Mouse (Mus musculus) neural tube, embryonic 13.5 days (tissue): ENCODE results near the gene Fanci. TPM values are rescaled to one million over a fixed set of nuclear protein-coding genes. Genes with fewer than 3 reads are reported as not detected.

Experiments
- ATAC-seq: fragments of 200-750 bp; cut with Nextera tagmentation; 2 replicates; pipeline ENCODE4 v1.8.0; 2017; ENCODE audit warnings: low read depth, mild to moderate bottlenecking, moderate TSS enrichment, moderate library complexity
- H3K27ac ChIP-seq: fragments of 300-500 bp; sonication (generic); replicated peaks from 2 replicates; pipeline ENCODE4 v1.5.1; 2015; ENCODE audit warnings: moderate library complexity, mild to moderate bottlenecking, inconsistent platforms
- H3K27me3 ChIP-seq: fragments of 300-500 bp; sonication (generic); 2 replicates; pipeline ENCODE4 v1.6.1; 2015; ENCODE audit warnings: mild to moderate bottlenecking, inconsistent platforms
- H3K36me3 ChIP-seq: fragments of 300-500 bp; sonication (generic); 2 replicates; pipeline ENCODE4 v1.6.1; 2015; ENCODE audit warnings: mild to moderate bottlenecking, inconsistent platforms
- H3K4me1 ChIP-seq: fragments of 300-500 bp; sonication (generic); replicated peaks from 2 replicates; pipeline ENCODE4 v1.6.1; 2015; ENCODE audit warnings: inconsistent platforms
- H3K4me2 ChIP-seq: fragments of 300-500 bp; sonication (generic); 2 replicates; pipeline ENCODE4 v1.6.1; 2015; ENCODE audit warnings: inconsistent platforms, mild to moderate bottlenecking, moderate library complexity
- H3K4me3 ChIP-seq: fragments of 300-500 bp; sonication (generic); 2 replicates; pipeline ENCODE4 v1.5.1; 2015; ENCODE audit warnings: mild to moderate bottlenecking, inconsistent platforms
- H3K9ac ChIP-seq: fragments of 300-500 bp; sonication (generic); 2 replicates; pipeline ENCODE4 v1.6.1; 2015; ENCODE audit warnings: moderate library complexity, mild to moderate bottlenecking, inconsistent platforms
- H3K9me3 ChIP-seq: fragments of 300-500 bp; sonication (generic); 2 replicates; pipeline ENCODE4 v1.6.1; 2016; ENCODE audit warnings: inconsistent platforms
- WGBS: fragments of 180-500 bp; shearing (Covaris S2); methylation state at CpG from one replicate; pipeline ENCODE4 v1.1.7; 2015; 5-methylcytosine and 5-hydroxymethylcytosine counted together
- polyA plus RNA-seq: library from polyadenylated mRNA; unstranded; fragments of >200 nt; fragmentation: Nextera tagmentation; extraction: Ambion mirVana; gene quantifications from 2 replicates; pipeline ENCODE4 v1.2.1, GENCODE M21; 2015

Gene Fanci
- polyA plus RNA-seq, 1 experiment from 2014 or later = 2.7 TPM

DNA sequence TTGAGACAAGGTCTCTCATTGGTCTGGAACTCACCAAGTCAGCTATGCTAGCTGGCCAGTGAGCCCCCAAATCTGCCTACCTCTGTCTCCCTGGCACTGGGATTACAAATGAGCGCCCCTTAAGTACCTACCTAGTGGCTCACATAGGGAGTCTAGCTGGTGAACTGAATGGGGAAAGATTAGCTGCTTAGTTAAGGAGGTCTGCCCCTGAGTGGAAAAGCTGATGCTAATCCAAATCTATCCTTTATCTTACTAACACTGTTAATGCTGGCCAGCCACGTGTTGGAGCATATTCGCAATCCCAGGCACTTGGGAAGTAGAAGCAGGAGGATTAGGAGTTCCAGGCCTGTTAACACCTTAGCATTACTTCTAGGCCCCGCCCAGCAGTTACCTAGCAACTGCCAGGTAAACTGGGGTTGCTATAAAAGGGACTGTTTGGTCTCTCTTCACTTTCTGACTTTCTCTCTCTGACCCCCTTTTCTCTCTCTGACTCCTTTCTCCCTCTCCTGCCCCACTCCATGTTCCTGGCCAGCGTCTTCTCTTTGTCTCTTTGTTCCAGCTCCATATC lies 1.5 kb upstream of the Fanci start:
- H3K27me3 ChIP-seq = no peaks in the 10 kb centered on the region
- no peaks in the 10 kb centered on the region for H3K36me3 ChIP-seq
- no peak overlapping the region for H3K27ac ChIP-seq
- peaks cover 40% of the 10 kb centered on the region for H3K4me1 ChIP-seq
- 72% methylated on average over 5 of the region's 5 CpGs for WGBS
- no peaks in the 10 kb centered on the region for H3K9me3 ChIP-seq
- ATAC-seq = no peak
- no peak overlapping the region for H3K9ac ChIP-seq
- no peak overlapping the region for H3K4me2 ChIP-seq
- no peak overlapping the region for H3K4me3 ChIP-seq

DNA sequence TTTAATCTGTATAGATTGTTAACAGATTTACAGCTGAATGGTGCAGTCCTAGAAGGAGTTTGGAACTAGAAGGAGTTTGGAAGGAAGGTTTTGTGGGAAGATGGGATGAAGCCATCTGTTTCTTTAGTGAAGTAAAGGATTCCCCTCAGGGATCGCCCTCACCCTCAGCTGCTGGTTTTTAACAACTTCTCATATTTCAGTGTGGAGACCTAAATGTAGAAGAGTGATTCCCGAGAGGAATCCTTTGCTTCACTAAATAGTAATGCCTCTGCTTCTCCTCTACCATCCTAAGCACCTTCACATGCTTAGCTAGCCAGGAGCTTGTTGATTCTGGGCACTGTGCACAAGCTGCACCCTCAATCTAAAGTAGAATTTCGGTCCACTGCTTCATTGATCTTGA lies 258 bp upstream of the Fanci start:
- no peaks in the 10 kb centered on the region for H3K27me3 ChIP-seq
- H3K9me3 ChIP-seq = no peaks in the 10 kb centered on the region
- H3K4me2 ChIP-seq = peak overlapping the region; percentile 96
- H3K9ac ChIP-seq = peak overlapping the region; percentile 76
- peak overlapping the region; percentile 78 for H3K27ac ChIP-seq
- WGBS = 11% methylated on average over 3 of the region's 3 CpGs
- peak overlapping the region; percentile 53 for H3K4me3 ChIP-seq
- peaks cover 40% of the 10 kb centered on the region for H3K4me1 ChIP-seq
- ATAC-seq = 0 out of 2 replicates have a peak, but pooled peaks have one; percentile 12
- H3K36me3 ChIP-seq = no peaks in the 10 kb centered on the region

GRCm38 (mm10) chr7:79392860-79393513 lies 1.3 kb downstream of the Fanci start:
- Histone ChIP-seq H3K9ac (no peak overlapping the region), H3K4me2 (peak overlapping the region; percentile 96), H3K9me3 (no peaks in the 10 kb centered on the region), H3K4me3 (peak overlapping the region; percentile 53), H3K36me3 (no peaks in the 10 kb centered on the region), H3K4me1 (peaks cover 32% of the 10 kb centered on the region), H3K27me3 (no peaks in the 10 kb centered on the region), H3K27ac (no peak overlapping the region)
- no peak for ATAC-seq
- 63% methylated on average over 9 of the region's 9 CpGs for WGBS

DNA sequence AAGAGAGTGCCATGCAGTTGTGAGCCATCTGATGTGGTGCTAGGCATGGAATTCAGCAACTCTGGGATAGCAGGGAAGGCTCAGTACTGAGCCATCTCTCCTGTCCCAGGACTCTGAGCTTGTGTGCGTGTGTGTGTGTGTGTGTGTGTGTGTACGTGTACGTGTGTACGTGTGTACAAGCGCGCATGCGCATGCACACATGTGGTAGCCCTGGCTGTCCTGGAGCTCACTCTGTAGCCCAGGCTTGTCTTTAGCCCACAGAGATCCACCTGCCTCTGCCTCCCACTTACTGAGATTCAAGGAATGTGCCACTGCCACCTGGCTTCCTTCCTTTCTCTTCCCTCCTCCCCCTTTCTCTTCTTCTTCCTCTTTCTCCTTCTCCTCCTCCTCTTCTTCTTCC lies 2.2 kb downstream of the Fanci start:
- Histone ChIP-seq H3K9ac (no peak overlapping the region), H3K27ac (no peak overlapping the region), H3K27me3 (no peaks in the 10 kb centered on the region), H3K9me3 (no peaks in the 10 kb centered on the region), H3K4me3 (no peak overlapping the region), H3K36me3 (no peaks in the 10 kb centered on the region), H3K4me2 (no peak overlapping the region), H3K4me1 (peaks cover 27% of the 10 kb centered on the region)
- ATAC-seq = no peak
- WGBS = 98% methylated on average over 7 of the region's 7 CpGs

DNA sequence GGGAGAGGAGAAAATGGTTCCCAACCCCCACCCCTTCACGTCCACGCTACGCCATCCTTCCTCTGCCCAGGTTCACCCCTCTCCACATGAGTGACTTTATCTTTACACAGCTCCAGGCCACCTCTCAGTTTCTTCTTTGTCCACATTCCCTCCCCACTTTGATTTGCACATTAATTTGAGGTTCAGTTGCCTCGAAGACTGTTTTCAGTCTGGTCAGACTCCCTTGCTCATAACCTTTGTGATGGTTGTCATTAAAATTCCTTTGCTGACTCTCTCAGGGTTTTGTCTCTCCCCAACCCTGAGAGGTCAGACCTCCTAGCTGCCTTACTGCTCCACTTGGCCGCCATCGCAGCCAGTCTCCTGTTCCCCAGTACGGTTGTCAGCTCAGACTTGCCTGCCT lies 2.9 kb downstream of the Fanci start:
- H3K27me3 ChIP-seq = no peaks in the 10 kb centered on the region
- WGBS = 69% methylated on average over 7 of the region's 7 CpGs
- H3K36me3 ChIP-seq = no peaks in the 10 kb centered on the region
- H3K4me1 ChIP-seq = peaks cover 27% of the 10 kb centered on the region
- ATAC-seq = no peak
- H3K9me3 ChIP-seq = no peaks in the 10 kb centered on the region
- no peak overlapping the region for H3K9ac ChIP-seq
- H3K27ac ChIP-seq = no peak overlapping the region
- no peak overlapping the region for H3K4me3 ChIP-seq
- no peak overlapping the region for H3K4me2 ChIP-seq

DNA sequence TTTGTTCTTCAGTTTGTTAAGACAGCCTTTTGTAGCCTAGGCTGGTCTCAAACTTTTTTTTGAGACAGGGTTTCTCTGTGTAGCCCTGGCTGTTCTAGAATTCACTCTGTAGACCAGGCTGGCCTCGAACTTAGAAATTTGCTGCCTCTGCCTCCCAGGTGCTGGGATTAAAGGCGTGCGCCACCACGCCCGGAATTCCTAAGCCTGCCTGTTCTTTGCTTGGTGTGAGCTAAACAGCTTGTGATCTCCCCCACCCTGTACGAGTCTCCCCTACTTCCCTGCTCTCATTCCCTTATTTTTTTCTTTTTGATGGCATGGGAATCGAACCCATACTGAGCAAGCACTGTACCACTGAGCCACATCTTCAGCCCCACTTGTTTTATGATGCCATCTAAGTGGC lies 3.5 kb downstream of the Fanci start:
- Histone ChIP-seq H3K36me3 (no peaks in the 10 kb centered on the region), H3K9ac (no peak overlapping the region), H3K9me3 (no peaks in the 10 kb centered on the region), H3K27me3 (no peaks in the 10 kb centered on the region), H3K4me3 (no peak overlapping the region), H3K27ac (no peak overlapping the region), H3K4me2 (no peak overlapping the region), H3K4me1 (peaks cover 27% of the 10 kb centered on the region)
- WGBS = 88% methylated on average over 7 of the region's 7 CpGs
- ATAC-seq = no peak

DNA sequence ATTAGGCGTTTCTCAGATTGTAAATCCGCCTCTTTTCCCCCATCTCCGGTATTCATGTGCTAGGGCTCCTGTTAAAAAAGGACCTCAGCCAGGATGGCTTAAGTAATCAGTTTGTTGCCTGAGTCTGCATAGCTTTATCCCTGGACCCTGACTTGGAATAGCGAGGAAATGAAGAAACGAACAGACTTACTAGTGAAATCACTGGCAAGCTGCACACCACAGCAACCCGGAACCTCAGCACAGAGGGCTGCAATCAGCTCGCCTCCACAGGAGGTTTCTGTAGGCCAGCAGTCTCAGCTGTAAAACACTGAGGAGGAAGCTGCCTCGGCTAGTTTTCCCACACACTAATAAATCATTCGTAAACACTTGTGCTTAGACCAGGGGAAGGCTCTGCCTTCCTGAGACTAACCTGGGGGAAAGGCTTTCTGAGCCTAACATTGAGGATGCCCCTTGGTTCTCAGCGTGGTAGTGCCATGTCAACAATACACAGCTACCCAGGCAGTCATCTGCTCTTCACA lies 5.8 kb downstream of the Fanci start:
- peaks cover 18% of the 10 kb centered on the region for H3K4me1 ChIP-seq
- H3K27ac ChIP-seq = peak overlapping the region; percentile 3; the same call in 1 of the 2 replicates
- H3K27me3 ChIP-seq = no peaks in the 10 kb centered on the region
- 43% methylated on average over 10 of the region's 10 CpGs for WGBS
- no peak overlapping the region for H3K9ac ChIP-seq
- ATAC-seq = peak; percentile 32; the same call in 1 of the 2 replicates
- H3K36me3 ChIP-seq = no peaks in the 10 kb centered on the region
- no peaks in the 10 kb centered on the region for H3K9me3 ChIP-seq
- no peak overlapping the region for H3K4me3 ChIP-seq
- no peak overlapping the region for H3K4me2 ChIP-seq

- Histone ChIP-seq H3K9ac (no peak overlapping the region), H3K36me3 (no peaks in the 10 kb centered on the region), H3K27ac (no peak overlapping the region), H3K27me3 (no peaks in the 10 kb centered on the region), H3K4me2 (no peak overlapping the region), H3K4me1 (peaks cover 11% of the 10 kb centered on the region), H3K4me3 (no peak overlapping the region), H3K9me3 (no peaks in the 10 kb centered on the region)
- 83% methylated on average over 8 of the region's 8 CpGs for WGBS
- no peak for ATAC-seq
Observed at GRCm38 (mm10) chr7:79398426-79398825, 6.7 kb downstream of the Fanci start.

GRCm38 (mm10) chr7:79398971-79399370 lies 7.2 kb downstream of the Fanci start:
- peaks cover 11% of the 10 kb centered on the region for H3K4me1 ChIP-seq
- no peak overlapping the region for H3K4me2 ChIP-seq
- H3K36me3 ChIP-seq = no peaks in the 10 kb centered on the region
- no peak for ATAC-seq
- no peaks in the 10 kb centered on the region for H3K9me3 ChIP-seq
- H3K9ac ChIP-seq = no peak overlapping the region
- no peak overlapping the region for H3K4me3 ChIP-seq
- no peak overlapping the region for H3K27ac ChIP-seq
- 74% methylated on average over 12 of the region's 12 CpGs for WGBS
- H3K27me3 ChIP-seq = no peaks in the 10 kb centered on the region

DNA sequence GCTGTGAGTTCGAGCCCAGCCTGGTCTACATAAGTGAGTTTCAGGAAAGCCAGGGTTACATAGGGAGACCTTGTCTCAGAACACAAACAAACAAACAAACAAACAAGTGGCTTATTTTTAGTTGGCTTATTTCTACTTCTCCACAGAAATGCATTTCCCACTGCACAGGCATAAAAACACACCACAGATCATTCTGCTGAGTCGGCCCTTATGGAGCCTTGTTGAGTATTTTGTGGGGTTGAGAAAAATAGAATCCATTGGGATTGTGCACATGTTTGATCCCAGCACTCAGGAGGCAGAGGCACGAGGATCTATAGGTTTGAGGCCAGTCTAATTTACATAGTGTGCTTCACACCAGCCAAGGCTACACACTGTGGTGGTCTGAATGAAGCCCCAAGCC lies 8.6 kb downstream of the Fanci start:
- H3K9me3 ChIP-seq = no peaks in the 10 kb centered on the region
- no peak overlapping the region for H3K27ac ChIP-seq
- no peak overlapping the region for H3K9ac ChIP-seq
- ATAC-seq = no peak
- H3K4me2 ChIP-seq = no peak overlapping the region
- H3K27me3 ChIP-seq = no peaks in the 10 kb centered on the region
- 85% methylated on average over 3 of the region's 3 CpGs for WGBS
- H3K36me3 ChIP-seq = no peaks in the 10 kb centered on the region
- peaks cover 11% of the 10 kb centered on the region for H3K4me1 ChIP-seq
- no peak overlapping the region for H3K4me3 ChIP-seq

- H3K27ac ChIP-seq = peak overlapping the region; percentile 81
- H3K27me3 ChIP-seq = no peaks in the 10 kb centered on the region
- H3K9me3 ChIP-seq = no peaks in the 10 kb centered on the region
- 55% methylated on average over 18 of the region's 18 CpGs for WGBS
- peak; percentile 68 for ATAC-seq
- no peaks in the 10 kb centered on the region for H3K36me3 ChIP-seq
- H3K4me1 ChIP-seq = peaks cover 19% of the 10 kb centered on the region
- H3K9ac ChIP-seq = no peak overlapping the region
- H3K4me3 ChIP-seq = no peak overlapping the region
- H3K4me2 ChIP-seq = peak overlapping the region; percentile 11
Observed at GRCm38 (mm10) chr7:79414449-79415375, 23.0 kb downstream of the Fanci start.

GRCm38 (mm10) chr7:79419950-79420349 lies 28.2 kb downstream of the Fanci start:
- no peak overlapping the region for H3K4me2 ChIP-seq
- H3K4me1 ChIP-seq = peaks cover 13% of the 10 kb centered on the region
- no peaks in the 10 kb centered on the region for H3K36me3 ChIP-seq
- no peaks in the 10 kb centered on the region for H3K27me3 ChIP-seq
- no peak overlapping the region for H3K4me3 ChIP-seq
- no peaks in the 10 kb centered on the region for H3K9me3 ChIP-seq
- no peak overlapping the region for H3K27ac ChIP-seq
- 93% methylated on average over 7 of the region's 7 CpGs for WGBS
- ATAC-seq = no peak
- no peak overlapping the region for H3K9ac ChIP-seq
